Mouse (Mus musculus) myocyte (in vitro differentiated cells): ENCODE measurements around the gene Eif1.

Source experiments
- E2F4 ChIP-seq: IDR thresholded peaks from one replicate; pipeline ENCODE4 v1.6.1; 2011; ENCODE audit warnings: mild to moderate bottlenecking, control low read depth, moderate library complexity; ENCODE audit not compliant: insufficient read depth
- POLR2A ChIP-seq: IDR thresholded peaks from one replicate; pipeline ENCODE4 v1.6.1; 2011; ENCODE audit warnings: low read depth, mild to moderate bottlenecking, control low read depth, moderate library complexity; ENCODE audit not compliant: insufficient read length

DNA sequence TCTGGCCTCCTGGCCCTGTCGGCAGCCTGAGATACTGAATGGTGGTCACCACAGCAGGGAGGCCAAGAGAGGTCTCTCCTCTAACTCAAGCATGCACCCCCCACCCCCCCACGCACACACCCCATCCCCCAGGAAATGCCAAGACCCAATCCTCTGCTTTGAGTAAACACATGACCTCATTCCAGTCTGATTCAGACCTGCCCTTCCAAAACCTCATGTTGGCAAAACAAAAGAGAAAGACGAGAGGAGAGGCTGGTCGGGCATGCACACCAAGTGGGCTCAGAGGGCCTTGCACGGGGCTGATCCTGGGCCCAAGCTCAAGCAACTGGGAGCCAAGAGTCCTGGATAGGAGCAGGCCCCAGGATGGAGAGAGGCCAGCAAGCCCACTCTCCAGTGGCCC, 29.4 kb upstream of the Eif1 start:
- peak; percentile 23 for TF ChIP-seq POLR2A
- no peak for TF ChIP-seq E2F4
